Mouse (Mus musculus): ENCODE results near the gene Btbd35f24. TPM values are rescaled to one million over a fixed set of nuclear protein-coding genes. Genes with fewer than 3 reads are reported as not detected.
"Not testable (repeated sequence)": the region's sequence is repeated elsewhere in the genome, so short reads cannot be mapped to it uniquely, and the experiment has no call there.

The Btbd35f24 gene
- polyA plus RNA-seq (2016; fragmentation: Nextera tagmentation; extraction: Ambion mirVana): not detected in 2 replicates

- ATAC-seq (ENCODE audit: insufficient number of reproducible peaks, insufficient read depth, low FRiP score, low TSS enrichment, low read depth); H3K9ac ChIP-seq (replicated peaks); H3K4me3 ChIP-seq (replicated peaks); H3K27ac ChIP-seq; H3K4me1 ChIP-seq (replicated peaks); H3K36me3 ChIP-seq; H3K27me3 ChIP-seq; H3K4me2 ChIP-seq; H3K9me3 ChIP-seq: not testable (repeated sequence)
- WGBS: 67% methylated on average over 1 of the region's 2 CpGs
Measured at GRCm38 (mm10) chrX:3195727-3196126, at the start of gene Btbd35f24. TSS of gene Btbd35f24 (minus strand) at chrX:3195827.

Other genes with a start within 250 kb of the Btbd35f24 start
- gene Btbd35f23, start 119.0 kb downstream of the Btbd35f24 start, polyA plus RNA-seq (2016; fragmentation: Nextera tagmentation; extraction: Ambion mirVana): not detected in 2 replicates
- gene Btbd35f11, start 247.9 kb upstream of the Btbd35f24 start, polyA plus RNA-seq (2016; fragmentation: Nextera tagmentation; extraction: Ambion mirVana): not detected in 2 replicates